Mouse (Mus musculus) C2C12 (cell line): Measurements from ENCODE around the gene Olfr545.

Experiments used
- CEBPB ChIP-seq: IDR thresholded peaks from one replicate; pipeline ENCODE4 v1.6.1; 2011; ENCODE audit warnings: low read depth, mild to moderate bottlenecking, control low read depth, moderate library complexity
- MYOG ChIP-seq: IDR thresholded peaks from one replicate; pipeline ENCODE4 v1.6.1; 2011; ENCODE audit not compliant: control insufficient read depth, insufficient read length; ENCODE audit errors: extremely low read depth

- TF ChIP-seq MYOG (no peak), CEBPB (no peak)
Observed at GRCm38 (mm10) chr7:102517051-102517335, 17.6 kb upstream of the Olfr545 start.
